Mouse (Mus musculus) left cerebral cortex, postnatal 10 days (tissue): ENCODE results near the gene Cntn4. TPM values are rescaled to one million over a fixed set of nuclear protein-coding genes. Genes with fewer than 3 reads are reported as not detected.

Source experiments
- DNase-seq, 2 experiments: peaks; one replicate each; pipeline ENCODE4 v3.0.0; 2021 to 2022; ENCODE audit warnings: low spot score in 2 of 2, mixed read lengths in 1 of 2; ENCODE audit errors: extremely low spot score in 1 of 2
- intact Hi-C: fragments of 180-260 bp; cut with DNase I; formaldehyde crosslinking; loops from one replicate; pipeline ENCODE4 v1.15.1; 2025
- total RNA-seq, 2 experiments: library from RNA; stranded (reverse); gene quantifications; 2 replicates each; pipeline ENCODE4 v1.2.3; 2021

Cntn4 gene
- total RNA-seq, 2 experiments from 2014 or later, result 39.4 to 47.9 TPM

DNA sequence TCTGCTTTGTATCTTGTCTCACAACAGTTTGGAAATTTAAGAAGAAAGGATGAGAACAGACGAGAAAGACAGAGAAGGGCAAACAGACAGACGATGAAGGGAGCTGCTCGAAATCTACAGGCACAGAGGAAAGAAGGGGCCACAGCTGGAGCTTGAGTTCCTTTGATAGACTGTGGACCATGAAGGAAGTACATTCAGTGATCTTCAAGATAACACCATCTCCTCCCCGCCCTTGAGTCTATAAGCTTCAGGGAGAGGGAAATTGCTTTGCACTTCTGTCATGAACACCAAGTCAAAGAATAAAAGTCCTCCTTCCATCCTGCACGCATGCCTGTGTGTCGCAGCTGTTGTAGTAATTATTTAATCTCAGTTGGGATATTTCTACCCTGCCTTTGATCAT, 1048.6 kb downstream of the Cntn4 start:
- intact Hi-C loops, result no loop called here
- DNase-seq, result no peak

DNA sequence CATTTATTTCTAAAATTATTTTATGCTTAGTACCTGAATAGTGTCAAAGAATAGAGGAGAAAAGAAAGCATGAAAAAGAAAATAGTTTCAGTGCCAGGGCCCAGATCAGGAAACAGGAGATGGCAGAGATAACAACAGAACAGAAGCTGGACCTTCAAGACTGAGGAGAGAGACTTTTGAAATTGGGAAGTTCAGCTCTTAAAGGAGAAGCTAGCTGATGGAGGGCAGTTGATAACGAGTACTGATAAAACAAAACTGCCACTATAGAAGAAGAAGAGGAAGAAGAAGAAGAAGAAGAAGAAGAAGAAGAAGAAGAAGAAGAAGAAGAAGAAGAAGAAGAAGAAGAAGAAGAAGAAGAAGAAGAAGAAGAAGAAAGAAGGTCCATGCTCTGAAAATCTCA, 1050.2 kb downstream of the Cntn4 start:
- no peak for DNase-seq
- intact Hi-C loops, result no loop called here

DNA sequence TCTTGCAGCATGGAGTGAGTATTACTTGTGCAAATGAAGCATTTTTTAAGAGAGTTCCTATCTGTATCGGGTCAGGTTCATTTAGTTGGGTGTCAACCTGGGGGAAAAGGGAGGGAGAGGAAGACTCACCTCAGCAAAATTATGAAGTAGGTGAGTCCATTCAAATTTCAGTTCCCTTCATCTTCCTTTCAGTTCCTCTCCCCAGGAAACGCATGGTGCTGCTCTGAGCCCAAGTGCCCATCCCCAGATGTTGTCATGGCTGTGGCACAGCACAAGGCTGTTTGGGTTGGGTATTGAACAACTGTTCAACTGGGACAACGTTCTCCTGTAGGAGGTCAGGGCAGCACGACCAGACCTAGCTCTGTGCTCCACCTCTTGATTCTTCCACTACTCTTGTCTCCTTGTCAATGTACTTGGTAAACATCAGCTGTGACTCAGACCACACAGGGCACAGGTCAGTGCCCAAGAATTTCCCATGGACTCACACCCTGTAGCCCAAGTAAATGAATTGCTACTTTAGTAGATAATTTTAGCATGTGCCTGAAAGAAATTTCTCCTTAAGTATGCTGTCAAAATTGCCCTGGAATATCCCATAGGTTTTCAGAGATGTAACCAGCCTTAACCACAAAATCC, 1052.3 kb downstream of the Cntn4 start:
- intact Hi-C loops, result no loop called here
- no peak for DNase-seq

DNA sequence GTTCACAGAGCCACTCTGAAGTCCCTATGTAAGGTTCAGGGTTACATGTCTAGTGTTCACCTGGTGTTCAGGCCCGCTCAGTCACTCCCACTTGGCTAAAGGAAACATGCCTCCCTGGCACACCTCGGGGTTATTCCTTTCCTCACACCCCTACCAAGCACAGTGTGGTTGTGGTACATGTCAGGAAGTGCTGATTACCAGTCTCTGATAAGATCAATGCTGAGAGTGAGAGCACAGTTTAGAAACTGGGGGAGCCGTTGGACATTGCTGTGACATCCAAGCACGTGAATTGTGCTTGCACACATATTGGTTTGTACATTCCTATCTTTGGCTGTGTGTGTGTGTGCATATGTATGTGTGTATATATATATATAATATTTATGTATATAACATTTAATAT, 1055.1 kb downstream of the Cntn4 start:
- no peak for DNase-seq
- intact Hi-C loops, result no loop called here

DNA sequence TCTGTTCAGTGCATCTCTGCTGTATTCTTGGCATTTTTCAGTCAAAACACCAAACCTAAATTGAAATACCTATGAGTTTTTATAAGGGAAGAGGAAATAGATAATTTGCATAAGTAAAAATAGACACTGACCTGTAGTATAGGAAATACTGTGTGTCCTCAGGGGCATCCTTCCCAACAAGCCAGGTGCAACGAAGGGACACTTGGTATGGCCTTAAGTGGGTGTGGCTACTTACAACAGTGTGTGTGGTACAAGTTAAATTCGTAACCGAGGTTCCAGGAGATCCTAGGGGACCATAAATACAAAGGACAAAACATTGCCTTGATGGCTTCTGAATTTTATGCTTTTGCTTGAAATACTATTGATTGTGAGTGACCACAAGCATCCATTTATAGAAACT, 1060.8 kb downstream of the Cntn4 start:
- no peak for DNase-seq
- intact Hi-C loops, result no loop called here

DNA sequence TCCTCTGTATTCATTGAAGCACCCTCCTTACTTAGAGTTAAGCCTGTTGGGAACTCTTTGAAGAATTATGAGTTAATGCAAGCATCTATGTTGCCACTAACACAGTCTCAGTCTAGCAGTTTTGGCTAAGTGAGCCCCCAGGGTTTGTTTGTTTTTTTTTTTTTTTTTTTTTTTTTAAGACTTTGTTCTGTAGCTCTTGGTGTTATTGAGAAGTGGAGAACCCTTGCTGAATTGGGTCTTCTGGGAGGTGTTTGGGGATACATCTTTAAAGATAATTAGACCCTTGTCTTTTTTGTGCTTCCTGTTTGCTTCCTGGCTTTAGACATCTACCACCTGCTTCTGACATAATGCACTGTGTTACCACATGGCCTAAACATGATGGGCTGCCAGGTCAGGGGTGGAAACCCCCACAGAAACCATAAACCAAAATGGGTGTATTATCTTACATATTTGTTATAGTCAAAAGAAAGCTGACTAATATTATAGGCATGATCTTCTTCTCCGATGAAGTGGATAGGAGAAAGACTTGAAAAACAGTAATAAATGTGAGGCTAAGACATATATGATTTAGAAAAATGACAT, 1062.9 kb downstream of the Cntn4 start:
- no peak for DNase-seq
- intact Hi-C loops, result no loop called here

DNA sequence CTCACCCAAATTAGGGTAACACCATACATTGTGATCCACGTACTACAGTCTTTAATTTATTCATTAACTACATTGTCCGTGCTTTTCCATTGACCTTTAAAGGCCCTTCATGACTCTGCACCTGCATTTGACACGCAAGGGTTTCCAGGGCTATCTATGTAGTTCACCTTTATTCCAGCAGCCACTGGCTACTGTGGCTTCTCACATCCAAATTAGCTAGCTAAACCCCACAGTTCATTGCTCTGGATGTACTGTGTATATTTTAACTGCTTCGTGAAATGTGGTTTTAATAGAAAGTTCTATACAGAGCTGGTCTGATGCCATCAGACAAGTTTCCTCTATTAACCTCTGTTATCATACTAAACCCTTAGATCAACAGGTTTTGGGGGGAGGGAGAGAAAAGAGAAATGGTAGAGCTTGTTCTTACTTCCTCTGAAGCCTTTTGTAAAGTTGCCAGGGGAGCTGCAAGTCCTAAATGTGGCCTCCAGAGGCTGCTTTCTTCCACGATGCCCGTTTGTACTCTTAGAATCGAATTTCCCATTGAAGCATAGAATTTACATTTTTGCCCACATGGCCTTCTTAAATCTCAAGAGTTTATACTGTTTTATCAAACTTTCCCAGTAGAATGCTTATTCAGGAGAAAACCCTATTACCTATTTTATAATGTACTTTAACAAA, 1066.2 kb downstream of the Cntn4 start:
- DNase-seq, result no peak
- intact Hi-C loops, result no loop called here

DNA sequence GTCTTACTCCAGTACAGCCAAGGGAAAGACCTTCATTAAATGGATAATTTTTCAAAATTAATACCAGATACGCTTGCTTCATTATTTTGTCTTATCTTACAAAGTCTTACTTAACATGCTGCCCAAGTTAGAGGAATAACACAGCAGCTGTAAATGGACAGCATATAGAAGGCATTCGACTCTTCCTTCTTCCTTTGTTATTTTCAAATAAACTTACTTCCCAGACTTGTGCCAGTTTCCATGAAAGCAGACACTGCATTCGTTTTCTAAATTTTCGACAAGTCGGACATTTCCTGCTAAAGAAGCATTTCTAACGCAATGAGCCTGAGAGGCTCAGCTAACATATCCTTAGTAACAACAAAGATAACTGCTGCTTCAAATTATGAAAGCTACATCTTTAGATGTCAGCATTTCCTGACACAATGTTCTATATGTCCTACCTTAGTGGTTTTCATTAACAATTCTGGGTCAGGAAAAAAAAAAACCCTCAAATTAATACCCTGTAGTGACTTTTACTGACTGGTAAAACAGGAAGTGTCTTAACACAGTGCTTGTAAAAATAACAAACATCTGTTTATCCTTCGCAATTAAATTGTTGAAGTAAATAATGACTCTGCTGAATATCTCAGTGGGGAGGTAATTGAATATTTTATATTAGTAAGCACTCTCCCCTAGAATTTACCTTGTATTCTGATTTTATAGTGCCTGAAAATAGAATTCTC, 1068.4 kb downstream of the Cntn4 start:
- intact Hi-C loops, result no loop called here
- DNase-seq, result no peak

DNA sequence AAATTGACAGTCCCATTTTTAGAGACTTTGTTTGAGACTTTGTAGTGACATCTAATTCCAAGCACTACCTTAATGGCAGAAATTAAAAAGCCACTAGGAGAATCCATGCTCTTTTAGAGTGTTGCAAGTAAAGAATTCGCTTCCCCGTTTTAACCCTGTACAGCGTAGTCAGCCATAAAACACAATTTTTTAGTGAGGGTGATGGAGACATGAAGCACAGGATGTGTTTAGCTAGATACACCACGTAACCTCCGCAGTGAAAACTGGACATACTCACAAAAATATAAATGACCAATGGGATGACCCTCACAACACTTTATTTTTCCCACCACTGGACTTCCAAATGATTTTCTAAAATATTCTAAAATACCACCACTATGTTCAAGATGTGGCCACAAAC, 1069.8 kb downstream of the Cntn4 start:
- no peak for DNase-seq
- intact Hi-C loops, result no loop called here

DNA sequence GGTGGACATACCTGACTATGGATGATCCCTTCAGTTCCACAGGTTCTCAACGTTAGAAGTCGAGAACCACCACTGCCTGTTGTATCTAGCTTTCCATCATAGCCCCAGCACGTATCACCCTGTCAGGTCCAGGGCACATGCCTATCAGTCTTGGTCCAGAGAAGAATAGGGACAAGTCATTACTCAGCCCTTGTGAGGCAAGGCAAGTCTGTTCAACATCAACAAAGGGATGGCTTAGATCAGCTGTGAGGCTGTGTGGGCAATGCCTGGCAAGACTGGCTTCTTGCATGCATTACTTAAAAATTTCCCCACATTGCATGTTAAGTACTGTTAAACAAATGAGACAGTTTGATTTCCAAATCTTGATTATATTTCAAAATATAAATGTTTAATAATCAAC, 1070.3 kb downstream of the Cntn4 start:
- intact Hi-C loops, result no loop called here
- DNase-seq, result no peak
